Mouse (Mus musculus): ENCODE results near the gene Fam107a.

The Fam107a gene

GRCm38 (mm10) chr14:8256881-8257280 lies 60.9 kb downstream of the Fam107a start:
- DNase-seq (ENCODE audit: low spot score in 2 of 2), result no peak

- no peak for DNase-seq (ENCODE audit: low spot score in 2 of 2)
Measured at GRCm38 (mm10) chr14:8256072-8256471, 61.8 kb downstream of the Fam107a start.

GRCm38 (mm10) chr14:8255076-8255729 lies 62.6 kb downstream of the Fam107a start:
- peak in 1 of 2 experiments; percentile 25 for DNase-seq (ENCODE audit: low spot score in 2 of 2)

- no peak for DNase-seq (ENCODE audit: low spot score in 2 of 2)
Measured at GRCm38 (mm10) chr14:8251330-8251885, 66.4 kb downstream of the Fam107a start.

- no peak for DNase-seq (ENCODE audit: low spot score in 2 of 2)
Measured at GRCm38 (mm10) chr14:8250141-8250871, 67.5 kb downstream of the Fam107a start.

GRCm38 (mm10) chr14:8249206-8249605 lies 68.6 kb downstream of the Fam107a start:
- no peak for DNase-seq (ENCODE audit: low spot score in 2 of 2)

GRCm38 (mm10) chr14:8246878-8247277 lies 70.9 kb downstream of the Fam107a start:
- DNase-seq (ENCODE audit: low spot score in 2 of 2), result no peak
